Mouse (Mus musculus): ENCODE data around the gene Opa3. TPM values are rescaled to one million over a fixed set of nuclear protein-coding genes. Genes with fewer than 3 reads are reported as not detected.

Opa3 gene
- total RNA-seq, 2 experiments from 2014 or later: 31.7 to 37.4 TPM

DNA sequence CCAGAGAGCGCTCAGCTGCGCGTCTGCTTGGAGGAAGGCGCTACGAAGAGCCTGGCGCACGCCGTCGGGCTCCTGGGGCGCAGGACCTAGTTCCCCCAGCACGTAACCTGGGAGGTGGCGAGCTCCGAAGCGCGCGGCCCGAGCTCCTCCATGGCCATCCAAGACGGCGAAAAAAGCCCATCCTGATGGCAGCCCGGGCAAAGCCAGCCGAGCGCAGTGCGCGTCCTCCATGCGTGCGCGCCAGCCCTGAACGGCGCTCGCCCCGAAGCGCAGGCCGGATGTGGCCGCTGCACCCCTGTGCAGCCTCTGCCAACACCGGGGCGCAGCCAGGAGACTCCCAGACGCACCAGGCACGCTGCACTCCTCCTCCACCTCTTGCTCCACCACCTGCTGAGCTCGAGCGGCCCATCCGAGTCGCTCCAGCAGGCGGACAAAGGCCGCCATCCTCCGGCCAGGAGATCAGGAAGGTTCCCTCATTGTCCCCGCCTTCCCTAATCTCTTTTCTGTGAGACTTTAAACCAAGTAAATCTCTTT is 51.5 kb downstream of the Opa3 start, which contains the start of gene Ppm1n:
Gene Ppm1n (minus strand): TSS at position 484 of the 534 bp plus-strand sequence.
- DNase-seq: no peak

DNA sequence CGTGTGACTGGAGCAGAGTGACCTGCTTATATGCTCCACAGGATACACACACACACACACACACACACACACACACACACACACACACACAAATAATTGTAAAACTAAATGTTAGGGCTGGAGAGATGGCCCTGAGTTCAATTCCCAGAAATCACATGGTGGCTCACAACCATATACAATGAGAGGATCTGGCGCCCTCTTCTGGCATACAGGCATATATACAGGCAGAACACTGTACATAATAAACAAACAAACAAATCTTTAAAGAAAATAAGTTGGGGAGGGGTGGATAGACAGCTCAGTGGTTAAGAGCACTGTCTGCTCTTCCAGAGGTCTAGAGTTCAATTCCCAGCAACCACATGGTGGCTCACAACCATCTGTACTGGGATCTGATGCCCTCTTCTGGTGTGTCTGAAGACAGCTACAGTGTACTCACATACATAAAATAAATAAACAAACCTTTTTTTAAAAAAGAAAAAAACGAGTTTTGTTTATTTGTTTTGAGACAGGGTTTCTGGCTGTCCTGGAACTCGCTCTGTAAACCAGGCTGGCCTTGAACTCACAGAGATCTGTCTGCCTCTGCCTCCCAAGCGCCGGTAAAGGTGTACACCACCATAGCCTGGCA is 53.7 kb downstream of the Opa3 start:
- peak in 1 of 2 experiments; percentile 44 for DNase-seq

GRCm38 (mm10) chr7:19282385-19282784 is 54.3 kb downstream of the Opa3 start, which contains the start of gene Rtn2:
Rtn2 (plus strand) TSS chr7:19282624.
- DNase-seq: peak; percentile 81 to 89

- DNase-seq: peak; percentile 81 to 87
Observed at GRCm38 (mm10) chr7:19282791-19283405, 54.8 kb downstream of the Opa3 start.

GRCm38 (mm10) chr7:19283406-19283804 is 55.3 kb downstream of the Opa3 start:
- DNase-seq: no peak

- DNase-seq: peak; percentile 48 to 63
Observed at GRCm38 (mm10) chr7:19284763-19285162, 56.6 kb downstream of the Opa3 start.

- DNase-seq: no peak
Observed at GRCm38 (mm10) chr7:19290969-19291596, 62.9 kb downstream of the Opa3 start.

- DNase-seq: peak; percentile 96 to 98
Observed at GRCm38 (mm10) chr7:19295503-19296185, 67.5 kb downstream of the Opa3 start.

DNA sequence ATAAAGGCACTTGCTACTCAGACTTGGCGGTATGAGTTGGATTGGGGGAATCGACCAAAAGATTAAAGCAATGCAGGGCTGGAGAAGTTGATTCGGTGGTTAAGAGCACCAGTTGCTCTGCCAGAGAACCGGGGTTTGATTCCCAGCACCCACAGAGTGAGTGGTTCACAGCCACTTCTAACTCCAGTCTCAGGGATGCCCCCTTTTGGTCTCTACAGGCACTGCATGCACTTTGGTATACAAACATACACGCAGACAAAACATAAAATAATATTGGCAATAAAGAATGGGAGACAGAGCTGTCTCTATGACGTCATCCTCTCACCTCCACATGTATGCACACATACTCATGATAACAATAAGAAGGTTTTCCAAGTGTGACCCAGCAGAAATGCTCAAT is 68.9 kb downstream of the Opa3 start:
- DNase-seq: no peak

DNA sequence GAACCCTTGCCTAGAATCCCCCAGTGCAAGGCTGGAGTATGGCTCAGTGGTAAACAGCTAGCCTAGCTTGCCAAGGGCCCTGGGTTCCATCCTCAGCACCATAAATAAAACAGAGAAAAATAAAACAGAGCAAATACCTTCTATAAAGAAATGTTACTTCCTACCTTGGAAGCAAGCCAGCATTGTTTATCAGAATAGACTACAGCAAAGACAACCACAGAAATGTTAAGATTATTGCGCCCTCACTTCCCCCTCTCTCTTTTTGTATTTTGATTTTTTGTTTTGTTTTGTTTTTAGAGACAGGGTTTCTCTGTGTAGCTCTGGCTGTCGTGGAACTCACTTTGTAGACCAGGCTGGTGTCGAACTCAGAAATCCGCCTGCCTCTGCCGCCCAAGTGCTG is 69.7 kb downstream of the Opa3 start:
- DNase-seq: no peak

GRCm38 (mm10) chr7:19299194-19299593 is 71.1 kb downstream of the Opa3 start:
- DNase-seq: peak; percentile 37 to 66

- peak; percentile 70 to 83 for DNase-seq
Observed at GRCm38 (mm10) chr7:19300501-19301421, 72.6 kb downstream of the Opa3 start.

DNA sequence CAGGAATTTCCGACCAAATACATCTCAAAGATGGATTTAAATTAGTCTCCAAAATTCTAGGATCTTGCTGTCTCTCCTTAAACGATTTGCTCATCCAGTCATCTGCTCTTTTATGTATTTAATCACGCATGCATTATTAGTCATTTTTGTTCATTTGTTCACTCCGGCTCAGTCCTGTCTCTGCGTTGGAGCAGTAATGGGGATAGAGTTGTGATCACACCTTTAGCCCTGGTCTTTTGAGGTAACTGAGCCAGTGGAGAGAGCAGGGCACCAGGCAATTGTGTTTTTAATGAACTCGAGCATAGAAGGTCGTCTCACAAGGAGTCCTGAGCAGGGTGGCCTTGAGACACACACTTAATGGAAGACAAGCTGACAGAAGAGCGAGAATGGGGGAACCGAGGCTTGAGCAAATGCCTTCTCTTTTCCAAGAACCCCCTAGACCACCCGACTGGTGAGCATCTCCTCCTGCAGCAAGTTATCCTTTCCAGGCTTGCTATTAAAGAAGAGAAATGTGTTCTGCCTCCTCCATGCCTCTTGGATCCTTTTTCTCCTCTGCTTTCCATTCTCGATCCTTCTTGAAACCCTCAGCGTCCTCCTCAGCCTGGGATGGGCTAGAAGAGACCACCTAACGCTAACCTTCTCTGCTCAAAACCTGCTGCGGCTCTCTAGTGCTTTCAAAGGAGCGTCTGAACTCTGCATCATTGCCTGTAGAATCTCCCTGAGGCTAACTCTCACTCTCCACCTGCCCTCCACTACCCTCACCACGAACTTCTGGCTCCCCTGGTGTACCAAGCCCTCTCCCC is 73.5 kb downstream of the Opa3 start:
- no peak for DNase-seq

- DNase-seq: no peak
Observed at GRCm38 (mm10) chr7:19302264-19303045, 74.3 kb downstream of the Opa3 start.

DNA sequence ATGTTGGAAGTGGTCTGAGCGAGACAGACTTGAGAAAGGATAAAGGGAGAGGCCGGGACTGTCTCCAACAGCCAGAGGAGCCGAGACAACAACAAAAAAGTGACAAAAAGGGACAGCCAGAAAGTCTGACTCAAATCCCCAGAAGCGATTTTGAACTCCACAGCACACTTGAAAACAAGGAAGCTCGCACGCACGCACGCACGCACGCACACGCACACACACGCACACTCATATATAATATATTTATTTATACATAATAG is 74.8 kb downstream of the Opa3 start:
- DNase-seq: no peak

GRCm38 (mm10) chr7:19303770-19304169 is 75.6 kb downstream of the Opa3 start:
- DNase-seq: peak; percentile 74 to 88

GRCm38 (mm10) chr7:19304501-19305412 is 76.6 kb downstream of the Opa3 start:
- no peak for DNase-seq

DNA sequence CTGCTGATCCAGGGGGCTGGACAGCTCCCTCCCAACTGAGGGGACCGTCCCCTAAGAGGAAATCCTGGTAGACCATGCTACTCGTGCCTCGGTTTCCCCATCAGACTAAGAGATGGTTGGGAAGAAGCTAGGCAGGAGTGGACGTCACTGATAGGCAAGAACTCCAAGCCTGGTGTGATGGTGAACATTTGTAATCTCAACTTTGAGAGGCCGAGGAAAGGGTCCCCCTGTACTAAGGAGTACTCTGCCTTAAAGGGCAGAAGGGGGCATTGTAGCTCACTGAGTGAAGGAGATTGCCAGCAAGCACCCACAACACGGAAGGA is 77.2 kb downstream of the Opa3 start:
- no peak for DNase-seq

Measured in adrenal gland, postnatal 36 days (tissue).